Comparison of ENCODE assay signal across 8 mouse cellular contexts in genomic region chr12:90738388-90739223, GRCm38 (mm10). TPM values are rescaled to one million over a fixed set of nuclear protein-coding genes. Genes with fewer than 3 reads are reported as not detected.
DNase-seq lines count a peak whose midpoint lies in the region; ATAC-seq and TF ChIP-seq lines count a peak whose summit lies in the region.

Gene Dio2 (minus strand): TSS chr12:90738438.

- H3K4me3 ChIP-seq in heart, adult 2 months: peak within 1 kb of the TSS; percentile 22
- H3K4me3 ChIP-seq in brown adipose tissue, adult 24 weeks (ENCODE audit: insufficient read depth, low read depth, low read length): peak within 1 kb of the TSS; percentile 54
- peak within 1 kb of the TSS; percentile 0; the same call in 1 of the 2 replicates for H3K4me3 ChIP-seq in forebrain, embryonic 14.5 days (ENCODE audit: low read depth, low read length)
- no peak within 1 kb of the TSS for H3K4me3 ChIP-seq in midbrain, embryonic 14.5 days (replicated peaks; ENCODE audit: low read depth, low read length)

- H3K79me2 ChIP-seq in heart, adult 2 months (replicated peaks; ENCODE audit: control insufficient read depth, insufficient read depth, low read length): no peaks in the 10 kb centered on the region

- no peak for DNase-seq in heart, adult 2 months
- DNase-seq in heart, adult 11 months: no peak
- peak; percentile 45 for DNase-seq in 3T3-L1 (ENCODE audit: low read depth, low spot score)
- peak; percentile 44 for DNase-seq in forebrain, embryonic 14.5 days (ENCODE audit: low spot score)
- DNase-seq in kidney, postnatal 10 days: peak; percentile 31
- DNase-seq in midbrain, embryonic 14.5 days: peak; percentile 31
- peak; percentile 7 for DNase-seq in thymus, postnatal 25 days

- no peaks in the 10 kb centered on the region for H3K9me3 ChIP-seq in forebrain, embryonic 14.5 days (replicated peaks; ENCODE audit: control insufficient read depth, low read length)
- no peaks in the 10 kb centered on the region for H3K9me3 ChIP-seq in midbrain, embryonic 14.5 days (ENCODE audit: control insufficient read depth, low read length)

- peak within 1 kb of the TSS; percentile 32 for H3K4me2 ChIP-seq in forebrain, embryonic 14.5 days (ENCODE audit: low read length)
- H3K4me2 ChIP-seq in midbrain, embryonic 14.5 days (ENCODE audit: low read length): peak within 1 kb of the TSS; percentile 38

- H3K36me3 ChIP-seq in heart, adult 2 months (ENCODE audit: control insufficient read depth, insufficient read depth, low read length): no peaks in the 10 kb centered on the region
- H3K36me3 ChIP-seq in forebrain, embryonic 14.5 days (ENCODE audit: control insufficient read depth, insufficient read depth, low read length): no peaks in the 10 kb centered on the region
- H3K36me3 ChIP-seq in midbrain, embryonic 14.5 days (ENCODE audit: control insufficient read depth, insufficient read depth, low read length): no peaks in the 10 kb centered on the region

- whole genome bisulfite sequencing in heart, adult 2 months: 13% methylated on average over 10 of the region's 10 CpGs
- WGBS in forebrain, embryonic 14.5 days: 12% methylated on average over 10 of the region's 10 CpGs
- WGBS in midbrain, embryonic 14.5 days: 21% methylated on average over 10 of the region's 10 CpGs

- peak within 1 kb of the TSS; percentile 31; the same call in 1 of the 2 replicates for H3K9ac ChIP-seq in heart, adult 2 months (ENCODE audit: low read depth, low read length)
- H3K9ac ChIP-seq in forebrain, embryonic 14.5 days (ENCODE audit: low read length): no peak within 1 kb of the TSS
- no peak within 1 kb of the TSS for H3K9ac ChIP-seq in midbrain, embryonic 14.5 days (replicated peaks; ENCODE audit: low read length)

- H3K4me1 ChIP-seq in heart, adult 2 months (ENCODE audit: control insufficient read depth, insufficient read depth, low read length): peaks cover 3% of the 10 kb centered on the region
- H3K4me1 ChIP-seq in brown adipose tissue, adult 24 weeks (ENCODE audit: control insufficient read depth, insufficient read depth, insufficient read length, low read length): peaks cover 2% of the 10 kb centered on the region; the same call in 1 of the 2 replicates
- H3K4me1 ChIP-seq in forebrain, embryonic 14.5 days (ENCODE audit: control insufficient read depth, insufficient read depth, low read length): no peaks in the 10 kb centered on the region
- no peaks in the 10 kb centered on the region for H3K4me1 ChIP-seq in midbrain, embryonic 14.5 days (ENCODE audit: control insufficient read depth, insufficient read depth, low read length)

- 0 out of 2 replicates have a peak, but pooled peaks have one; percentile 4 for TF ChIP-seq CTCF in heart, adult 2 months (IDR thresholded peaks at IDR 0.05)

- intact Hi-C loops in heart, adult 2 months (cut with DNase I): loop anchor here (10.0 kb wide), 2 partner anchors 166 to 174 kb away; no protein-coding TSS in a partner anchor

- H3K27me3 ChIP-seq in heart, adult 2 months (ENCODE audit: control insufficient read depth, insufficient read depth, low read length): no peaks in the 10 kb centered on the region
- no peaks in the 10 kb centered on the region for H3K27me3 ChIP-seq in forebrain, embryonic 14.5 days (replicated peaks; ENCODE audit: control insufficient read depth, insufficient read depth, low read length)
- no peaks in the 10 kb centered on the region for H3K27me3 ChIP-seq in midbrain, embryonic 14.5 days (ENCODE audit: control insufficient read depth, insufficient read depth, low read length)

- H3K27ac ChIP-seq in heart, adult 2 months: no peak within 1 kb of the TSS
- H3K27ac ChIP-seq in brown adipose tissue, adult 24 weeks (replicated peaks; ENCODE audit: low read depth, low read length): peak within 1 kb of the TSS; percentile 80
- no peak within 1 kb of the TSS for H3K27ac ChIP-seq in forebrain, embryonic 14.5 days (ENCODE audit: low read depth, low read length)
- H3K27ac ChIP-seq in midbrain, embryonic 14.5 days (replicated peaks; ENCODE audit: low read depth, low read length): no peak within 1 kb of the TSS

- no peak for TF ChIP-seq POLR2A in heart, adult 2 months (IDR thresholded peaks at IDR 0.05; ENCODE audit: insufficient read depth, low read depth, low read length)

- no peak for TF ChIP-seq EP300 in heart, adult 2 months (IDR thresholded peaks at IDR 0.05; ENCODE audit: insufficient read depth, low read depth, low read length)

- ATAC-seq in forebrain, embryonic 14.5 days: 0 out of 2 replicates have a peak, but pooled peaks have one; percentile 50
- ATAC-seq in midbrain, embryonic 14.5 days (ENCODE audit: low FRiP score, low TSS enrichment): no peak

RNA-seq across cellular contexts. Expression of gene Dio2, which starts in this region (rescaled TPM):
- total RNA-seq in heart, adult 2 months (2021): 1 to 10 TPM; 1.3 to 1.5 TPM
- polyA plus RNA-seq in heart, adult 2 months (2012; rRNA removed): 0.82 and 1.3 TPM in 2 replicates
- polyA plus RNA-seq in brown adipose tissue, adult 24 weeks (2012; ENCODE audit: insufficient read depth, insufficient read length, missing spikeins): 12.8 and 28.6 TPM in 2 replicates
- 0.55 and 0.66 TPM in 2 replicates for polyA plus RNA-seq in forebrain, embryonic 14.5 days (2014; fragmentation: Nextera tagmentation; extraction: Ambion mirVana)
- 0.04 TPM in 1 of 2 replicates, not detected in the other for polyA plus RNA-seq in midbrain, embryonic 14.5 days (2014; fragmentation: Nextera tagmentation; extraction: Ambion mirVana)

Comparison
In these comparisons a context has a peak if more than half of its experiments do, and no peak if none do; other contexts are left out.
1. Peak in DNase-seq, ATAC-seq, H3K4me3 ChIP-seq and H3K4me2 ChIP-seq in forebrain, embryonic 14.5 days; RNA of the gene not detected or under 1 TPM.
2. Peak in DNase-seq and H3K4me2 ChIP-seq in midbrain, embryonic 14.5 days; RNA of the gene not detected or under 1 TPM.
3. DNase-seq: peak in 3T3-L1 (single experiment), kidney, postnatal 10 days (single experiment) and thymus, postnatal 25 days (single experiment); none in heart, adult 2 months (0 of 2) and heart, adult 11 months (single experiment).